Mouse (Mus musculus): Measurements from ENCODE around the gene Bmi1.

Gene Bmi1

GRCm38 (mm10) chr2:18722208-18722830 is 45.5 kb downstream of the Bmi1 start:
- DNase-seq (ENCODE audit: low read depth, low spot score) = no peak

DNA sequence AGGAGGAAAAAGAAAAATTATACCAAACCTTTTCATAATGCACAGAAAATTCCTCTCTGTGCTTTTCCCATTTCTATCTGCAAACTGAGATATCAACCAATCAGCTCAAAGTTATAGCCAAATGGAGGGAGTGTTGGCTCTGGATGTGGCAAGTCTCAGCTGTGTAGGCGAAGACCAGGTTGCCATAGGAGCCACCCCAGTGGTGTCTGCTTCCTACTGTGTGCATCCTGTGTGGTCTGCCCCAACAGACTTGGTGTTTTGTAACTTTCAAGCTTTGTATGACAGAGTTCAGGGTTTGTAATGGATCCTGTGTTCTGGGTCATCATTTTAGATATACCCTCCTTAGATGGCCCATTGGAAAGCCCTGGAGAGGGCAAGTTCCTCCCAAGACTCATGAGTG is 47.6 kb downstream of the Bmi1 start:
- no peak for DNase-seq (ENCODE audit: low read depth, low spot score)

GRCm38 (mm10) chr2:18725880-18726279 is 49.1 kb downstream of the Bmi1 start:
- DNase-seq (ENCODE audit: low read depth, low spot score) = no peak

DNA sequence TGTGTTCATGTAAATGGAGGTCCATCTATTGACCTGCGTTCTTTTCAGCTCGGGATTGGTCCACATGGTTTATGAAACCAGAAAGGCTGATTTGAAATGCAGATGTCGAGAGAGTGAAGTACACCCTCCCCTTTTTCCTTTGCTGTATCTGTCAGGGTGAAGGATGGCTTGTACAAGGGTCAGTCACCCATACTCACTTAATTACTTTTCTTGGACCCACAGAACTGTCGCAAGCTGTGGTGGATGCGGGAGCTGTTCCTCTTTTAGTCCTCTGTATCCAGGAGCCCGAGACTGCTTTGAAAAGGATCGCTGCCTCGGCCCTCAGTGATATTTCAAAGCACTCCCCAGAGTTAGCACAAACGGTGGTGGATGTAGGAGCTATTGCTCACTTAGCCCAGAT is 54.9 kb downstream of the Bmi1 start:
- no peak for DNase-seq (ENCODE audit: low read depth, low spot score)

GRCm38 (mm10) chr2:18734394-18735127 is 57.7 kb downstream of the Bmi1 start:
- no peak for DNase-seq (ENCODE audit: low read depth, low spot score)
